Mouse (Mus musculus): ENCODE measurements around the gene Slc25a11.

Gene Slc25a11

GRCm38 (mm10) chr11:70619101-70619500, 28.2 kb downstream of the Slc25a11 start, which contains the start of gene Chrne:
TSS of gene Chrne (minus strand) at chr11:70619216.
- no peak for DNase-seq

GRCm38 (mm10) chr11:70615516-70616093, 31.7 kb downstream of the Slc25a11 start, which contains the start of gene 4930544D05Rik:
TSS of gene 4930544D05Rik (plus strand) at chr11:70615848.
- peak; percentile 52 to 54 for DNase-seq

DNA sequence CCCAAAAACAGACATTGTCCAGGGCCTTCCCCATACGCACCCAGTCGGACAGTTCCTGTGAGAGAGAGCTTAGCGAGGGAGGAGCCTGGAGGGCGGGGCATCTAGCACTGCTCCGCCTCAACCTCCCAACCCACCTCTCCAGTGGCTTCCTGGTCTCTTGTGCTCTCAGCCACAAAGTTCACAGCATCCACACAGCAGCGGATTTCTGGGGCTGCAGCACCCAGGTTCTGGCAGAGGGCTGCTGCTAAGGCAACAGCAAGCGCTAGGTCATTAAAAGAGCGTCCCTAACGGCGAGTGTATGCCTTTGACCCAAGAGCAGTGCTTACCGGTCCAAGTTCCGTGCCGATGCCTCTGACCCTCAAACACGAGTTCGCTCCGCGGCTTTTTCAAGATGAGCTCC, 32.2 kb downstream of the Slc25a11 start:
- DNase-seq = peak; percentile 45 to 52

DNA sequence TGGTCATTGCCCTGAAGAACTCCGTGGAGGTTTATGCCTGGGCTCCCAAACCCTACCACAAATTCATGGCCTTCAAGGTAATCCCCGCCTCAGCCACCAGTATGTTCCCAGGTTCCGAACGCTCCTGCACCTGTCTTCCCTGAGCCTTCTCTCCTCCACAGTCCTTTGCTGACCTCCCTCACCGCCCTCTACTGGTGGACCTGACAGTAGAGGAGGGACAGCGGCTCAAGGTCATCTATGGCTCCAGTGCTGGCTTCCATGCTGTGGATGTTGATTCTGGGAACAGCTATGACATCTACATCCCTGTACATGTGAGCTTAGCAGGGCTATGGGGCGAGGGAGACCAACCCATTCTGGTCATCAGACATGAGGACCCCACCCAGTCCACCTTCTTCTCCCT, 34.8 kb downstream of the Slc25a11 start:
- DNase-seq = peak in 1 of 2 experiments; percentile 33

- DNase-seq = no peak
These were observed 36.5 kb downstream of the Slc25a11 start for GRCm38 (mm10) chr11:70610752-70611151.

GRCm38 (mm10) chr11:70608381-70609066, 38.8 kb downstream of the Slc25a11 start:
- peak; percentile 46 to 49 for DNase-seq

- no peak for DNase-seq
These were observed 39.7 kb downstream of the Slc25a11 start for GRCm38 (mm10) chr11:70607611-70608010.

DNA sequence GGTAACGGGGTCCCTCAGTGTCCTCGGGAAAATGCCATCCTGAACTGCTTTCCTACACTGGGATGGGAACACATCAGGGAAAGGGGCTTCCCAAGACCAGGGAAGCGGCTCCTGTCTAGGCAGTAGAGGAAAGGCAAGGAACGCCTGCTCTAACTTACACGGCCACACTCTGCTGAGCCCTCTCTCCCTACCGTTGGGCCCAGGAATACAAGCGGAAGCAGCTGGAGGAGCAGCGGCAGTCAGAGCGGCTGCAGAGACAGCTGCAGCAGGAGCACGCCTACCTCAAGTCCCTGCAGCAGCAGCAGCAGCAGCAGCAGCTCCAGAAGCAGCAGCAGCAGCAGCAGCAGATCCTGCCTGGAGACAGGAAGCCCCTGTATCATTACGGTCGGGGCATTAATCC, 40.6 kb downstream of the Slc25a11 start:
- no peak for DNase-seq

GRCm38 (mm10) chr11:70605024-70605566, 42.2 kb downstream of the Slc25a11 start:
- DNase-seq = peak; percentile 87 to 90

DNA sequence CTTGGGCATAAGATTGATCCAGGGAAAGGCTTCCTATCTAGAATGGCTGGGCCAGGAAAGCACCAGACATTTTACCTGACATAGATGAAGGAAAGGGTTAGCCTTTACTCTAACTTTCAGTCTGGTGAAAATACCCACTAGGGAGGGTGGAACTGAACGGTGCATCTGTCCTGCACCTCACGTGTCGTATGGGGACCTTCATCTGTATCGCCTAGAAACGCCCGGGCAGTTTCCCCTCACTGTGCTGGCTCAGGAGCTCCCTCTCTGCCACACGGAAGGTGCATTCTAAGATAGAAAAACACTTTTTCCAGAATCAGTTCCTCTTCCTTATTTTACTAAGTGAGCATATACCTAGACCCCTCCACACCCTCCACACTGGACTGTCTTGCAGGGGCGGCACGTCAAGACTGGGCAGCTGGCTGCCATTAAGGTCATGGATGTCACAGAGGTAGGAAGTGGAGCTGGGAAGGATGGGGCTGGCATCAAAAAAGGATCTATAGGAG, 48.8 kb downstream of the Slc25a11 start:
- no peak for DNase-seq

GRCm38 (mm10) chr11:70597301-70597700, 50.0 kb downstream of the Slc25a11 start:
- no peak for DNase-seq

- peak in 1 of 2 experiments; percentile 39 for DNase-seq
These were observed 51.2 kb downstream of the Slc25a11 start for GRCm38 (mm10) chr11:70596094-70596493.

- DNase-seq = no peak
These were observed 51.6 kb downstream of the Slc25a11 start for GRCm38 (mm10) chr11:70595638-70596037.

GRCm38 (mm10) chr11:70594253-70594989, 52.9 kb downstream of the Slc25a11 start:
- DNase-seq = no peak
